Mouse (Mus musculus) cerebellum, adult 8-10 months (tissue): Measurements from ENCODE around the gene B630019K06Rik.
"Not testable (repeated sequence)": the region's sequence is repeated elsewhere in the genome, so short reads cannot be mapped to it uniquely, and the experiment has no call there.

Experiments
- DNase-seq: peaks from one replicate; pipeline ENCODE4 v3.0.0; 2022

Gene B630019K06Rik

DNA sequence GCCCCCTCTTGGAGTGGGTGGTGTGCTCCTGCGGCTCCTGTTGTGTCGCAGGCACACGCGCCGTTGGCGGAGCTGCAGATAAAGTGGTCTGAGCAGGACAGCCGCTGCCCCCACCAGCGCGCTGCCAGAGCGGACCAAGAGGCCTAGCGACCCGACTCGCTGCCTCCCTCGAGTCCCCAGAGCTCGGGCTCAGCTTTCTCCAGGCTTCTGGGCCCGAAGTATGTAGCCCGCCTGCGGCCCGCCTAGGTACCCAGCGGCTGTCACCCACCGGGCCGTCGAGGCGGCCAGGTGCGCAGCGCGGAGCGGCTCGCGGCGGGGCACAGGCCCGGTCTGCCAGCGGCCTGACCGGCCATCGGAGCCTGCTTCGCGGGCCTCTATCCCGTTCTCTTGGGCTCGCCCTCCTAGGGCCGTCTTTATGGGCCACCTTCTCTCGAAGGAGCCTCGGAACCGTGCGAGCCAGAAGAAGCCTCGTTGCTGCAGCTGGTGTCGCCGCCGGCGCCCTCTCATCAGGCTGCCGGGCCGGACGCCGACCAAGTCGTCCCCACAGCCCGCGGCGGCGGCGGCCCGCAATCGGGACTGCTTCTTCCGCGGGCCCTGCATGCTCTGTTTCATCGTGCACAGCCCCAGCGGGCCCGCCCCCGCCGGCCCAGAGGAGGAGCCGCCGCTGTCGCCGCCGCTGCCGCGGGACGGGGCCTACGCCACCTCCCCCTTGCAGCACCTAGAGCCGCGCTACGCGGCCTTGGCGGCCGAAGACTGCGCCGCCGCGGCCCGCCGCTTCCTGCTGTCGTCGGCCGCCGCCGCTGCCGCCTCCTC is at the start of gene B630019K06Rik:
TSS of gene B630019K06Rik (plus strand) at position 40 of the 813 bp plus-strand sequence.
- peak; percentile 36 for DNase-seq

DNA sequence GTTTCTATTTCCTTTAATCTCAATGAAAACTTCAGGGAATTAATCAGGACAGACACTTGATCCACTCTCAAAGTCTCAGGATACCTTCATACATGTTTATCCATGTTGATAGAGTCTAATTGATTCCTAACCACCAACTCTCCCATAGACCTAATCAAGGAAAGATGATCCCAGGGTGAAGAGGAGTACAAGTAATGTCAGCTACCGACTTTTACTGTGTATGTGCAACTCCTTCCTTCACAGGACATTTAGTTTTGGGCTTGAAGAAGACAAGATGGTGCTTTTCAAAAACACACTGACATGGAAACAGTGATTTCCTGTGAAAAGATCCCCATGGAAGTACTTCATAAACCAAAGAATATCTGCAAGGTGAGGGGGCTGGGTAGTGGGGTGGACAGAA is 48.5 kb upstream of the B630019K06Rik start, which contains the start of gene Gm6592:
TSS of gene Gm6592 (plus strand) at position 301 of the 400 bp plus-strand sequence.
- DNase-seq: no peak

DNA sequence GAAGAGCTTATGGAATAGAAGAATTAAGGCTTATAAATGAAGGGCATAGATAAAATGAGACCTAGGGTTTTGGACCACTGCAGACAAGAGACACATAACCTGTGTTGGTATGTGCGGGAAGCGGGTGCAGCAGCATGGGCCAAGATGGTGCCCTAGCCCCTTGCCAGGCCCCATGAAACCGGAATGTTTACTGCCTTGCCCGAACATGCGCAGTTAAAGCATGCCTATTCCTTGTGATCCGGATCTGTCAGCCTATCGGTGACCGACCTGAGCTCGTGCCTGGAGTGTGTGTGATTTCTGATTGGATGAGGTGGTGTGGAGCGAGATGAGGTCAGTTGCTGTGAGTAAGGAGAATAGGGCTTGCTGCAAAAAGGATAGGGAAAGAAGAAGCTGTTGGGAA is 39.7 kb upstream of the B630019K06Rik start:
- no peak for DNase-seq

DNA sequence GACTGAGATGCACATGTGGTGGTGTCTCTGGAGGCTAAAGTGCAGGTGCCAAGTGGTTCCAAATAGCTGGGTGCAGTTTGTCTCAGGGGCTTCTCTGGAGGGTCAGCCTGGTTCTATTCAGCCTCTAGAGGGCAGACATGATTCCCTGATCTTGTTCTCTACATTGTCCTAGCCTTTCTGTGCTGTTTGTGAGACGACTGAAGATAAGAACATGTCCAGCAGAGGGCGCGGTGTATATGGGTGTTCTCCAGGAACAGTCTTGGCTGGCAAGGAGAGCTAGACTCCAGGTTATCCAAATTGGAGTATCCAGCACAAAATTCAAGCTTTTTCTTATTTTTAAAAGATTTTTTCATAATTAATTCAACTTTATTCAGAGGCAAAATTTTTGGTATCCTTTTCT is 27.9 kb upstream of the B630019K06Rik start:
- DNase-seq: peak; percentile 16

DNA sequence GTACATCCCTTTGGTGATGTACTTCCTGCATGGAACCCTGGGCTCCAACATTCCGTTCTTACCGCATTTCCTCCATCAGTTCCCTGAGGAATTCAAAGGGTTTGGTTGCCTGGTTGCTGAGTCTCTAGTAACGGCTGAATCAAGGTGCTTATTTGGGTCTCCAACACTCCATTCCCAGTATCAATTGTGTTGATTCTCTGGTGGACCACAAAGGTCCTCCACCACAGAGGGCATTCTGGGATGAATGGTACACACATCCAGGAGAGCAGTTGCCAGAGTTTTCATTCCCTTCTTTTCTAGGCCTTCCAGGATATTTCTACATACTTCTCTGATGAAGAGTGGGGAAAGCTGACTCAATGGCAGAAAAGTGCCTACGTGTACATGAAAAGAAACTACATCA is 18.2 kb upstream of the B630019K06Rik start, which contains the start of gene Gm5751:
TSS of gene Gm5751 (plus strand) at position 301 of the 400 bp plus-strand sequence.
- not testable (repeated sequence) for DNase-seq

DNA sequence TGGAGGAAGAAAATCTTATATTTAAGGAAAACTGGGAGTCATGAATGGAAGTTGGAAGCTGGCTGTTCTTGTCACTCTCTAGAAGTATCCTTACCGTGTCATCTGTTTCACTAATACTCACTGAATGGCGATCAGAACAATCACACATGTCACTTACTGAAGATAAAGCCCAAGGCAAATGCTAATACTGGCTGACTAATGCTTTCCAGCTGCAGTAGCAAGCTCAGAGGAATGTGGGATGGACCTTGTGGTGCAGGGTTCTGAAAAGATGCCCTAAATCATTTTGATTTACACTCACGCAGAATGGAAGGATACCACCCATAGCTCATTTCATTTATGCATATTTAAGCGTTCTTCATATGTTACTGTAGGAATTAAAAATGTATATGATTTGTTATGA is 7.8 kb upstream of the B630019K06Rik start:
- no peak for DNase-seq

DNA sequence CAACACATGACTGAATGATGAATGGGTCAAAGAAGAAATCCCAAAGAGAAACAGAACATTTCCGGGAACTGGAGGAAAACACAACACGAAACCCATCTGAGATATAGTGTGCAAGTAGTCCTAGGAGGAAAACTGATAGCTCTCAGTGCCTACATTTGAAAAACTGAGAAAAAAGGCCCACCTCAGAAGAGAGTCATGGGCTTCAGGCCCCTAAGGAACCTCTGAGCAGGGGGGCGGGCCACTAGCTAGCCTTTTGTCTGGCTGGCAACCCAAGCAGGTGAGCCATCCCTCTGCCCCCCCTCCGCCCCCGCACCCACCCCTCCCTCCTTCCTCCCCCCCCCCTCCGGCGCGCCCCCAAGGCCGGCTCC is 223 bp upstream of the B630019K06Rik start:
- DNase-seq: no peak

DNA sequence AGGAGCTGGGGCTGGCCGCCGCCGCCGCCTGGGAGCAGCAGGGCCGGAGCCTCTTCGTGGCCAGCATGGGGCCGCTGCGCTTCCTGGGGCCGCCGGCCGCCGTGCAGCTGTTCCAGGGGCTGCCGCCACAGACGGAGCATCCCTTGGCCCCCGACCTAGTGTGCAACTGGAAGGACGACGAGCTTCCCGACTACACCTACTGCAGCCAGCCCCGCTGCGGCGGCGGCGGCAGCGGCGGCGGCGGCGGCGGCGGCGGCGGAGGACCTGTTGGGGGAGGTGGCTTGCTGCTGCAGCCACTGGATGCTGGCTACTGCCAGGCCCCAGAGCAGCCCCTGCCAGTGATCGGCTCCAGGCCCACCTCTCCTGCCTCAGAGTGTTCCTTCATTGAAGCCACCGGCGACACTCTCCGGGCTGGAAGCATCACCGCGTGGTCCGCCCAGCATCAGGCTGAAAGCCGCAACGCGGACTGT is 1.0 kb downstream of the B630019K06Rik start:
- peak; percentile 21 for DNase-seq

DNA sequence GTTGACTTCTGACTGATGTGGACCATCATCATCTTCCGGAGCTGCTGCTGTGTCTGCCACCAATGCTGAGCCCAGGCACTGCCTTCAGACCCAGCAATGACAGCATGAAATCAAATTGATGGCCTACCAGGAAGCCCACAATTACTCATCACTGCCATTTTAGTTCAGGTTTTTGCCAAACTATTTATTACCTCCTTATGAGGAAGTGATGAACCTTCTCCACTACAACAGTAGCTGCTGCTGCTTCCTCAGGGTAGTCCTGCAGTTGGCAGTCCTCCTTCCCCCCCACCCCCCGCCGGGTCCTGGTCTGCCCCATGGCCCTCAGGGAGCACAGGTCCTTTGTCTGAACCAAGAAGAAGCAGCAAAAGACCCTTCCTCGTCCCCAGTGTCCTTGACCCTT is 8.6 kb downstream of the B630019K06Rik start:
- DNase-seq: no peak

DNA sequence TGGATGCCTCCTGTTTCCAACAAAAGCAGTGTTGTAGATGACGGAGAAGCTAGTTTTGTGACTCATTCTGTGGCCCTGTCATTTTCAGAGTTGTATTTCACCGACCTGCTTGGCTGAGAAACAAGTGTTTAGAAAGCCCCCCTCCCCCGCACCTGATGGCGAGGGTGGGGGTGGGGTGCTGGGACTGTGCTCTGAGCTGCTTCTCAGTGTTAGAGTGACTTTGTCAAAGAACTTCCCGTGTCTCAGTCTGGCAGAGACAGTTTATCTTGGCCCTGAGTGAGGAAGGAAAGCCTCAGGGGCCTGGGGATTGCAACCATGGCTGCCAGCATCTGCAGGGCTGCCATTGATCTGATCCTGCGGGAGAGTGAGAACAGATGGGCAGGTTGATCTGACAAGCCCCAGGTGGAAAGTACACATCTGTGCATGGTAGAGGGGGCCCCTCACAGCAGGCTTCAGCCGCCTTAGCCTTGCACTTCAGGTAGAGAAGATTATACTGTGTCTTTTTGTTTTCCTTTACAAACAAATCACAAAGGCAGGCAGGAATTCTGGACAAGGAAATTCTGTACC is 9.8 kb downstream of the B630019K06Rik start:
- no peak for DNase-seq

DNA sequence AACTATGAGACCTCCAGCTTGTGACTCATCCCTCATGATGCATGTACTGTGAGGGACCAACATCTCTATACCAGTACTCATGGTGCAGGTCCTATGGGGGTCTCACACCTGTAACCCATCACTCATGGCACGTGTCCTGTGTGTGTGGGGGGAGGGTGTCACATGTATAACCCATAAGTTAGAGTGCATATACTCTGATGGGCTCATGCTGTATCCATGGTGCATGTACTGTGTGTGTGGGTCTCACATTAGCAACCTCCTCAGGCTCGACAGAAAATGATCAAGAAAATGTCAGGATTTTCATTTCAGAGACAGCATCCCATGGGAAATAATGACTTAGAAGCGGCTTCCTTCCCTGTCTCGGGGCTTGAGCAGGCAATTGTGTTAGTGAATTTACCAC is 28.9 kb downstream of the B630019K06Rik start:
- DNase-seq: no peak

DNA sequence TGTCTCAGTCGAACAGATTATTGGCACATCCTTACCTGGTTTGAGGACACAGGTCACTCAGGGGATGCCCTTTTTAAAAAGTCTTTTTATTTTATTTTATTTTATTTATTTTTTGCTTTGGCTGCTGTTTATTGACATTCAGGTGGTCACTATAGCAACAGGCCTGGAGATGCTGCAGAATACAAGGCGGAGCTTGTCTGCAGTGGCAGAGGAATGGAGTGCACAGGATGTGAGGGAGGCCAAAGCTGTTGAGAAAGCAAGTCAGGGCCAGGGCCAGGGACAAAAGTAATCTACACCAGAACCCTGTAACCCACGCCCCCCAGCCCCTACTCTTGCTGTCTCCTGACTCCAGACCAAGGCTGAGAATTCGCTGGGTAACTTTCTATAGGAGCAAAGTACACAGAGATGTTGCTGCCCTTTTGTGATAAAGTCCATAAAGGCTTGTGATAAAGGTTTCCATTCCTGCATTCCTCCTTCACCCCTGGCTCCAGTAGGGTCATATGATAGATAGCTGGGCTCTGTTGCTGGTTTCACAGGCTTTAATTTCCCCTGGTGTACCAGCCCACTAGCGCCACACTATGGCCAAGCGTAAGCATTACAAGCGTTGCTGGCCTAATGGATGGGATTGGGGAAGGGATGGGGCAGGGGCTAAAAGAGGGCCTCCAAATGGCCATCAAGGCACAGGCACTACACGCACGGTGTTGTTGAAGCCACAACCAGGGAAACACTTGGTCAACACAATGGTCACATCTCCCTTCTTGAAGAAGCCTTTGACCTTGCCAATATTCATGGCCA is 29.8 kb downstream of the B630019K06Rik start:
- DNase-seq: no peak

DNA sequence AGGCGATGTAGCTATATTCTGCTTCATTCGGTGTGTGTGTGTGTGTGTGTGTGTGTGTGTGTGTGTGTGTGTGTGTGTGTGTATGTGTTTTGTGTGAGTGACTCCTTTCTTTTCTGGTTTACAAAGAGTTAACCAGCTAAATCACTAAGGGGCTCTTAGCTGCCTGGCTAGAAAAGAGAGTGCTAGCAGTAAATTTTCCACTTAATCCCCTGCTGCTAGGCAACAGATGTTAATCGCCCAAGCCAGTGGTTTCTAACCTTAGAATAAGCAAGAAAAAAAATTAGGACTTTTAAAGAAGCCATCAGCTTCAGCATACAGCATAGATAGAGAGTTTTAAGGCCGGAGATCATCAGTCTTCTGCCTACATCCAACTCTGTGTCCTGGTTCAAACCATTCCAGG is 35.1 kb downstream of the B630019K06Rik start:
- DNase-seq: no peak

DNA sequence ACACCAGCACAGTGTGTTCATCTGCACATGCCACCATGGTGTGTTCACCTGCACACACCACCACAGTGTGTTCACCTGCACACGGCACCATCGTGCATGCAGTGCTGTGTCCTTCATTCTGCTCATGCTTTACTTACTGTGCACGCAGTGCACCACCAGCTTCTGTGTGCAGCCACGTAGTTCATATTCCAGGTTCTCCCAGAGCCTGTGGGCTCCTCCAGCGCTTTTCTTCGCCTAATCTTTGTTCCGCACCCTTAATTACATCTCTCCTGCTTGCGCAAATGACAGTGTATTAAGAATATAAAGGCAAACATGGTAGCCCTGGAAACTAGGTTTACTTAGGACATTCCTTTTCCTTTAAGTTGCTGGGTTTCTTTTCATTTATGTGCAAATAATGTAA is 51.9 kb downstream of the B630019K06Rik start:
- no peak for DNase-seq
